Mouse (Mus musculus) myocyte (in vitro differentiated cells): Measurements from ENCODE around the gene Cyb5r4.

Experiments
- CEBPB ChIP-seq: IDR thresholded peaks from 2 replicates; pipeline ENCODE4 v1.6.1; 2011; ENCODE audit warnings: mild to moderate bottlenecking, moderate library complexity; ENCODE audit not compliant: poor library complexity, insufficient read depth, severe bottlenecking
- MAX ChIP-seq: IDR thresholded peaks from one replicate; pipeline ENCODE4 v1.6.1; 2011; ENCODE audit warnings: low read depth, mild to moderate bottlenecking, control low read depth
- MYOD1 ChIP-seq, 3 experiments: IDR thresholded peaks; one replicate each; pipeline ENCODE4 v1.6.1; 2011; ENCODE audit warnings: control low read depth in 2 of 3, low read depth in 2 of 3, mild to moderate bottlenecking in 2 of 3, moderate library complexity in 1 of 3; ENCODE audit not compliant: insufficient read length in 2 of 3, control insufficient read depth in 1 of 3
- POLR2A ChIP-seq: IDR thresholded peaks from one replicate; pipeline ENCODE4 v1.6.1; 2011; ENCODE audit warnings: low read depth, mild to moderate bottlenecking, control low read depth, moderate library complexity; ENCODE audit not compliant: insufficient read length
- POLR2AphosphoS2 ChIP-seq: IDR thresholded peaks from one replicate; pipeline ENCODE4 v1.6.1; 2011; ENCODE audit warnings: low read depth, control low read depth; ENCODE audit not compliant: insufficient read length
- USF1 ChIP-seq: IDR thresholded peaks from one replicate; pipeline ENCODE4 v1.6.1; 2011; ENCODE audit warnings: low read depth, mild to moderate bottlenecking, control low read depth, moderate library complexity

- TF ChIP-seq POLR2A (no peak), CEBPB (no peak), MAX (no peak), MYOD1 (IDR thresholded peaks at IDR 0.05; ENCODE audit: control insufficient read depth in 1 of 3, insufficient read length in 2 of 3, low read depth in 2 of 3) (no peak), USF1 (no peak), POLR2AphosphoS2 (no peak)
These were observed 6.4 kb upstream of the Cyb5r4 start, which contains the start of gene Ripply2 for GRCm38 (mm10) chr9:87015288-87015937.
